Mouse (Mus musculus): Measurements from ENCODE around the gene Itga9. TPM values are rescaled to one million over a fixed set of nuclear protein-coding genes. Genes with fewer than 3 reads are reported as not detected.
A peak's percentile ranks its signal among the peaks of the same experiment; 100 is the strongest.

Itga9 gene
- polyA plus RNA-seq, 1 experiment from 2014 or later, result 6.3 TPM

- Histone ChIP-seq H3K27me3 (ENCODE audit: control insufficient read depth, insufficient read depth, low read length) (no peaks in the 10 kb centered on the region), H3K9ac (ENCODE audit: low read length) (no peak overlapping the region), H3K4me3 (ENCODE audit: low read depth, low read length) (no peak overlapping the region), H3K36me3 (ENCODE audit: control insufficient read depth, insufficient read depth, low read length) (no peaks in the 10 kb centered on the region), H3K4me1 (replicated peaks; ENCODE audit: control insufficient read depth, insufficient read depth, low read length) (no peaks in the 10 kb centered on the region), H3K27ac (ENCODE audit: low read depth, low read length) (no peak overlapping the region), H3K4me2 (ENCODE audit: low read depth, low read length, severe bottlenecking) (no peak overlapping the region), H3K9me3 (ENCODE audit: control insufficient read depth, low read length) (no peaks in the 10 kb centered on the region)
- WGBS, result 93% methylated on average over 9 of the region's 9 CpGs
- no peak for DNase-seq (ENCODE audit: low spot score)
- ATAC-seq (replicated peaks; ENCODE audit: low FRiP score), result no peak
Observed at GRCm38 (mm10) chr9:118856665-118857064, 250.2 kb downstream of the Itga9 start.

- 81% methylated on average over 12 of the region's 12 CpGs for WGBS
- no peaks in the 10 kb centered on the region for H3K4me1 ChIP-seq (replicated peaks; ENCODE audit: control insufficient read depth, insufficient read depth, low read length)
- no peak for DNase-seq (ENCODE audit: low spot score)
Observed at GRCm38 (mm10) chr9:118860613-118861141, 254.2 kb downstream of the Itga9 start.

GRCm38 (mm10) chr9:118862214-118862613 lies 255.7 kb downstream of the Itga9 start:
- Histone ChIP-seq H3K4me1 (replicated peaks; ENCODE audit: control insufficient read depth, insufficient read depth, low read length) (no peaks in the 10 kb centered on the region), H3K9me3 (ENCODE audit: control insufficient read depth, low read length) (no peaks in the 10 kb centered on the region), H3K27me3 (ENCODE audit: control insufficient read depth, insufficient read depth, low read length) (no peaks in the 10 kb centered on the region), H3K36me3 (ENCODE audit: control insufficient read depth, insufficient read depth, low read length) (no peaks in the 10 kb centered on the region), H3K27ac (ENCODE audit: low read depth, low read length) (no peak overlapping the region), H3K4me3 (ENCODE audit: low read depth, low read length) (no peak overlapping the region), H3K9ac (ENCODE audit: low read length) (no peak overlapping the region), H3K4me2 (ENCODE audit: low read depth, low read length, severe bottlenecking) (no peak overlapping the region)
- WGBS, result 73% methylated on average over 12 of the region's 12 CpGs
- no peak for DNase-seq (ENCODE audit: low spot score)
- ATAC-seq (replicated peaks; ENCODE audit: low FRiP score), result no peak

More at GRCm38 (mm10) chr9:118860613-118861141, 254.2 kb downstream of the Itga9 start:
- Histone ChIP-seq H3K9ac (ENCODE audit: low read length) (no peak overlapping the region), H3K27ac (ENCODE audit: low read depth, low read length) (no peak overlapping the region), H3K4me3 (ENCODE audit: low read depth, low read length) (no peak overlapping the region), H3K4me2 (ENCODE audit: low read depth, low read length, severe bottlenecking) (no peak overlapping the region), H3K27me3 (ENCODE audit: control insufficient read depth, insufficient read depth, low read length) (no peaks in the 10 kb centered on the region), H3K9me3 (ENCODE audit: control insufficient read depth, low read length) (no peaks in the 10 kb centered on the region), H3K36me3 (ENCODE audit: control insufficient read depth, insufficient read depth, low read length) (no peaks in the 10 kb centered on the region)
- no peak for ATAC-seq (replicated peaks; ENCODE audit: low FRiP score)

DNA sequence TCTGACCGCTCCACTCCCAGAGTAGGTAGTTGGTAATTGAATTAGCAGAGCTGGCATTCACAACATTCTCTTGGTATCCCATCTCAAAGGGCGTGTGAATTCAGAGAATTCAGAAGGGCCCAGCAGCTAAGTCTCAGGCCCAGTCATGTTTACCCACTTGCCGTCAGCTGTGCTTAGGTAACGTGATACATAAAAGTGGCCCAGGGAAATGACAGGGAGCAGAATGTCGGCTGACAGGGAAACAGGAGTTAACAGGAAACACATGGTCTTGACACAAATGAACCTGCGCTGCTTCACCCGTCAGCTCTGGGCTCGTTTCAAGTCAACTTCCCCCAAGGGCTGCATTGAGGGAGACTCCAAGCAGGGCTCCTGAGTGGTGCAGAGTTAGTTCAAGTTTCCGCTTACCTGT lies 256.4 kb downstream of the Itga9 start:
- Histone ChIP-seq H3K4me3 (ENCODE audit: low read depth, low read length) (no peak overlapping the region), H3K27ac (ENCODE audit: low read depth, low read length) (no peak overlapping the region), H3K9ac (ENCODE audit: low read length) (no peak overlapping the region), H3K9me3 (ENCODE audit: control insufficient read depth, low read length) (no peaks in the 10 kb centered on the region), H3K36me3 (ENCODE audit: control insufficient read depth, insufficient read depth, low read length) (no peaks in the 10 kb centered on the region), H3K27me3 (ENCODE audit: control insufficient read depth, insufficient read depth, low read length) (no peaks in the 10 kb centered on the region), H3K4me1 (replicated peaks; ENCODE audit: control insufficient read depth, insufficient read depth, low read length) (no peaks in the 10 kb centered on the region), H3K4me2 (ENCODE audit: low read depth, low read length, severe bottlenecking) (no peak overlapping the region)
- 75% methylated on average over 9 of the region's 9 CpGs for WGBS
- DNase-seq (ENCODE audit: low spot score) (no peak), ATAC-seq (replicated peaks; ENCODE audit: low FRiP score) (no peak)

GRCm38 (mm10) chr9:118863528-118863927 lies 257.0 kb downstream of the Itga9 start:
- DNase-seq (ENCODE audit: low spot score) (no peak), ATAC-seq (replicated peaks; ENCODE audit: low FRiP score) (no peak)
- Histone ChIP-seq H3K9ac (ENCODE audit: low read length) (no peak overlapping the region), H3K4me3 (ENCODE audit: low read depth, low read length) (no peak overlapping the region), H3K27ac (ENCODE audit: low read depth, low read length) (no peak overlapping the region), H3K4me2 (ENCODE audit: low read depth, low read length, severe bottlenecking) (no peak overlapping the region), H3K4me1 (replicated peaks; ENCODE audit: control insufficient read depth, insufficient read depth, low read length) (no peaks in the 10 kb centered on the region), H3K9me3 (ENCODE audit: control insufficient read depth, low read length) (no peaks in the 10 kb centered on the region), H3K27me3 (ENCODE audit: control insufficient read depth, insufficient read depth, low read length) (no peaks in the 10 kb centered on the region), H3K36me3 (ENCODE audit: control insufficient read depth, insufficient read depth, low read length) (no peaks in the 10 kb centered on the region)
- WGBS, result 94% methylated on average over 8 of the region's 8 CpGs

GRCm38 (mm10) chr9:118866949-118867348 lies 260.5 kb downstream of the Itga9 start:
- Histone ChIP-seq H3K4me2 (ENCODE audit: low read depth, low read length, severe bottlenecking) (no peak overlapping the region), H3K27ac (ENCODE audit: low read depth, low read length) (no peak overlapping the region), H3K9me3 (ENCODE audit: control insufficient read depth, low read length) (no peaks in the 10 kb centered on the region), H3K9ac (ENCODE audit: low read length) (no peak overlapping the region), H3K4me3 (ENCODE audit: low read depth, low read length) (no peak overlapping the region), H3K4me1 (replicated peaks; ENCODE audit: control insufficient read depth, insufficient read depth, low read length) (no peaks in the 10 kb centered on the region), H3K36me3 (ENCODE audit: control insufficient read depth, insufficient read depth, low read length) (no peaks in the 10 kb centered on the region), H3K27me3 (ENCODE audit: control insufficient read depth, insufficient read depth, low read length) (no peaks in the 10 kb centered on the region)
- DNase-seq (ENCODE audit: low spot score), result no peak
- no peak for ATAC-seq (replicated peaks; ENCODE audit: low FRiP score)
- 84% methylated on average over 2 of the region's 2 CpGs for WGBS

GRCm38 (mm10) chr9:118867851-118868250 lies 261.4 kb downstream of the Itga9 start:
- H3K27me3 ChIP-seq (ENCODE audit: control insufficient read depth, insufficient read depth, low read length), result no peaks in the 10 kb centered on the region
- H3K36me3 ChIP-seq (ENCODE audit: control insufficient read depth, insufficient read depth, low read length), result no peaks in the 10 kb centered on the region
- WGBS, result 89% methylated on average over 8 of the region's 8 CpGs
- DNase-seq (ENCODE audit: low spot score), result no peak
- no peak overlapping the region for H3K4me3 ChIP-seq (ENCODE audit: low read depth, low read length)
- H3K9ac ChIP-seq (ENCODE audit: low read length), result no peak overlapping the region
- H3K4me2 ChIP-seq (ENCODE audit: low read depth, low read length, severe bottlenecking), result no peak overlapping the region
- no peaks in the 10 kb centered on the region for H3K9me3 ChIP-seq (ENCODE audit: control insufficient read depth, low read length)
- H3K4me1 ChIP-seq (replicated peaks; ENCODE audit: control insufficient read depth, insufficient read depth, low read length), result no peaks in the 10 kb centered on the region
- no peak overlapping the region for H3K27ac ChIP-seq (ENCODE audit: low read depth, low read length)
- ATAC-seq (replicated peaks; ENCODE audit: low FRiP score), result no peak

DNA sequence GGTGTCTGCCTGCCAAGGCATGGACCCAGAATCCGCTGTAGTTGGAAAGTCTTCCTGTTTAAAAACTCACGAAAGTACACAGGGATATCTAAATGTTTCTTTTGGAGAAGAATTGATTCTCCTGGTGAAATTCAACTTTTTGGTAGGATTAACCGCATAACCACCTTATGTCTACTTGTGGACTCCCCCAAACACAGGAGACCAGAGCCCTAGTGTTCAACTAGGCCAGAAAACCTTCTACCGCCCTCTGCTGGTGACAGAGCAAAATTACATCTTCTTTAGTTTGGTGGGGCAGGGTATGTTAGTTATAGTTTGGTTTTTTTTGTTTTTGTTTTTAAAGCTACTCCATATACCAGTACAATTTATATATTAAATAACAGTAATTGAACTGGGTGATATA lies 264.6 kb downstream of the Itga9 start:
- no peaks in the 10 kb centered on the region for H3K4me1 ChIP-seq (replicated peaks; ENCODE audit: control insufficient read depth, insufficient read depth, low read length)
- no peak overlapping the region for H3K4me3 ChIP-seq (ENCODE audit: low read depth, low read length)
- peak; percentile 72 for DNase-seq (ENCODE audit: low spot score)
- no peak for ATAC-seq (replicated peaks; ENCODE audit: low FRiP score)
- H3K9ac ChIP-seq (ENCODE audit: low read length), result no peak overlapping the region
- no peak overlapping the region for H3K27ac ChIP-seq (ENCODE audit: low read depth, low read length)
- WGBS, result 52% methylated on average over 4 of the region's 4 CpGs
- no peaks in the 10 kb centered on the region for H3K27me3 ChIP-seq (ENCODE audit: control insufficient read depth, insufficient read depth, low read length)
- no peaks in the 10 kb centered on the region for H3K9me3 ChIP-seq (ENCODE audit: control insufficient read depth, low read length)
- H3K4me2 ChIP-seq (ENCODE audit: low read depth, low read length, severe bottlenecking), result no peak overlapping the region
- H3K36me3 ChIP-seq (ENCODE audit: control insufficient read depth, insufficient read depth, low read length), result no peaks in the 10 kb centered on the region

- Histone ChIP-seq H3K4me3 (ENCODE audit: low read depth, low read length) (no peak overlapping the region), H3K4me1 (replicated peaks; ENCODE audit: control insufficient read depth, insufficient read depth, low read length) (no peaks in the 10 kb centered on the region), H3K27me3 (ENCODE audit: control insufficient read depth, insufficient read depth, low read length) (no peaks in the 10 kb centered on the region), H3K4me2 (ENCODE audit: low read depth, low read length, severe bottlenecking) (no peak overlapping the region), H3K36me3 (ENCODE audit: control insufficient read depth, insufficient read depth, low read length) (no peaks in the 10 kb centered on the region), H3K9me3 (ENCODE audit: control insufficient read depth, low read length) (no peaks in the 10 kb centered on the region), H3K27ac (ENCODE audit: low read depth, low read length) (no peak overlapping the region), H3K9ac (ENCODE audit: low read length) (no peak overlapping the region)
- DNase-seq (ENCODE audit: low spot score) (no peak), ATAC-seq (replicated peaks; ENCODE audit: low FRiP score) (no peak)
- WGBS, result 90% methylated on average over 12 of the region's 12 CpGs
Observed at GRCm38 (mm10) chr9:118873031-118873430, 266.5 kb downstream of the Itga9 start.

All from forebrain, embryonic 11.5 days (tissue).